Mouse (Mus musculus): Measurements from ENCODE around the gene Msln. TPM values are rescaled to one million over a fixed set of nuclear protein-coding genes. Genes with fewer than 3 reads are reported as not detected.
A peak's percentile ranks its signal among the peaks of the same experiment; 100 is the strongest.
"Not testable (repeated sequence)": the region's sequence is repeated elsewhere in the genome, so short reads cannot be mapped to it uniquely, and the experiment has no call there.

The Msln gene
- polyA plus RNA-seq, 1 experiment from 2014 or later, result 12.9 TPM

DNA sequence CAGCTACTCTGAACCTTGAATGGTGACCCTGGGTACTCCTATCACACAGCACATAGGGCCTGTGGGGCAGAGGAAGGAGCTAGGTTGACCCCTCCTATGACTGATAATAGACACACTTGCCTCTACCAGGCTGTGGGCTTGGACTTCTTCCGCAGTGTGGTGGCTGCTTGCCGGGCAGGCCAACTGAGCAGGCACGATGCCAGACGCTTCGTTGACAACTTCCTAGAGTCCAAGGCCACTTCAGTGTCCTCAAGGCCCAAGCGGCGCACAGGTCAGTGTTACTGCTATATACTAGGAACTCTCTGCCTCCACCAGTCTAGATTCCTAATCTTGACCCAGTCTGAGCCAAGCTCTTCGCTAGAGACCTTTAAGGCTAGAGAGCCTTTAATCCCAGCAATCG lies 10.3 kb downstream of the Msln start:
- no peak overlapping the region for H3K4me3 ChIP-seq (ENCODE audit: low read depth, low read length)
- WGBS, result 88% methylated on average over 9 of the region's 9 CpGs
- H3K27ac ChIP-seq (ENCODE audit: low read depth), result no peak overlapping the region
- no peaks in the 10 kb centered on the region for H3K4me1 ChIP-seq (replicated peaks; ENCODE audit: control insufficient read depth, insufficient read depth, low read length)
- H3K36me3 ChIP-seq (ENCODE audit: control insufficient read depth, insufficient read depth, low read length), result no peaks in the 10 kb centered on the region
- H3K27me3 ChIP-seq (replicated peaks; ENCODE audit: control insufficient read depth, insufficient read depth, low read length), result no peaks in the 10 kb centered on the region
- H3K4me2 ChIP-seq (ENCODE audit: low read length), result no peak overlapping the region
- ATAC-seq (replicated peaks; ENCODE audit: low FRiP score, low TSS enrichment, low read depth), result no peak
- DNase-seq (ENCODE audit: low spot score), result no peak
- H3K9ac ChIP-seq (ENCODE audit: low read length), result no peak overlapping the region
- H3K9me3 ChIP-seq (ENCODE audit: control insufficient read depth, low read length), result no peaks in the 10 kb centered on the region

DNA sequence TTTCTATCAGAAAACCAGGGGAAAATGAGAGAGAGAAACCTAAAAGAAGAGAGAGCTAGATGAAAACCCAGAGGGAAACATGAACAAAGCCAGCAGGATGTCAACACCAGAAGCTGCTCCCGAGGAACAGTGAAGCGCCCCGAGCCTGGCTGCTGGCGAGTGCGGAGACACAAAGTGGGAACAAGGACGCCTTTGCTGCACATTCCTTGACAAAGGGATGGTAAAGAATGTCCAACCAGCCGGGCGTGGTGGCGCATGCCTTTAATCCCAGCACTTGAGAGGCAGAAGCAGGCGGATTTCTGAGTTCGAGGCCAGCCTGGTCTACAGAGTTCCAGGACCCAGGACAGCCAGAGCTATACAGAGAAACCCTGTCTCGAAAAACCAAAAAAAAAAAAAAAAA lies 12.7 kb downstream of the Msln start:
- 78% methylated on average over 12 of the region's 12 CpGs for WGBS
- not testable (repeated sequence) for H3K9ac ChIP-seq (ENCODE audit: low read length); ATAC-seq (replicated peaks; ENCODE audit: low FRiP score, low TSS enrichment, low read depth); H3K4me1 ChIP-seq (replicated peaks; ENCODE audit: control insufficient read depth, insufficient read depth, low read length); H3K9me3 ChIP-seq (ENCODE audit: control insufficient read depth, low read length); H3K27ac ChIP-seq (ENCODE audit: low read depth); H3K4me3 ChIP-seq (ENCODE audit: low read depth, low read length); DNase-seq (ENCODE audit: low spot score); H3K27me3 ChIP-seq (replicated peaks; ENCODE audit: control insufficient read depth, insufficient read depth, low read length); H3K4me2 ChIP-seq (ENCODE audit: low read length); H3K36me3 ChIP-seq (ENCODE audit: control insufficient read depth, insufficient read depth, low read length)

DNA sequence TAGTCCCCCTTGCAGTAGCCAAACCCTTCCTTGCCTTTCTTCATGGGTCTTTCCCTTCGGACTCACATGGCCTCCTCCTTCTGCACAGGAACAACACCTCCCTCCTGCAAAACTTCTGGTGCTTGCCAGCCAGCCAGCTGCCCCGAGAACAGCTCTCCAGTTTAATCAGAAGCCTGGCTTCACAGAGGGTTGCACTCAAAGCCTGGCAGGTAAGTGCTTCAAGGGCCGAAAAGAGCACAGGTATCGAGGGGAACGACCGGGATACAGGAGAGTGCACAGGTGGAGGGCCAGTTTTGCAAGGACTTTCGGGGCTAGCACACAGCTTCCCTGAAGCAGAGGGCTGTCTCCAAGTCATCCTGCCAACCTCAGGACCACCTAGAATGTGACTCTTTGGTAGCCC lies 15.3 kb downstream of the Msln start:
- Histone ChIP-seq H3K27me3 (replicated peaks; ENCODE audit: control insufficient read depth, insufficient read depth, low read length) (no peaks in the 10 kb centered on the region), H3K4me1 (replicated peaks; ENCODE audit: control insufficient read depth, insufficient read depth, low read length) (no peaks in the 10 kb centered on the region), H3K9me3 (ENCODE audit: control insufficient read depth, low read length) (no peaks in the 10 kb centered on the region), H3K4me3 (ENCODE audit: low read depth, low read length) (no peak overlapping the region), H3K4me2 (ENCODE audit: low read length) (no peak overlapping the region), H3K9ac (ENCODE audit: low read length) (no peak overlapping the region), H3K27ac (ENCODE audit: low read depth) (no peak overlapping the region), H3K36me3 (ENCODE audit: control insufficient read depth, insufficient read depth, low read length) (no peaks in the 10 kb centered on the region)
- no peak for ATAC-seq (replicated peaks; ENCODE audit: low FRiP score, low TSS enrichment, low read depth)
- DNase-seq (ENCODE audit: low spot score), result no peak
- WGBS, result 82% methylated on average over 7 of the region's 7 CpGs

DNA sequence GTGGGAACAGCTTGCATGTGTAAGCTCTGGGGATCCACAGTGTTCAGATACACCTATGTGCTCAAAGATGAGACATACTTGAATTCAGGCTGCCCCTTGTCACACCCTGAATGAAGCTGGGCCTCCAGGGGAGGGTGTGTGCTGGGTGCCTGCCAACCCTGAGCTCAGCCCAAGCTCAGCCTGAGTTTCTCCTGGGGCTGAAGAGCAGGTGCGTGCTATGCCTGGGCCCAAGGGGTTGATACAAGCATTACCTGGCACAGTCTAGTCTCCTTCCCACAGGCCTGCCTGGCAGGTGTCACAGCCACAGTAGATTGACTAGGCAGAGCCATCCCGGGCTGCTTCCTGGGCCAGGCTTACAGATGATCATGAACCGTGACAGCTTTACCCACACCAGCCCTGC lies 18.4 kb downstream of the Msln start, which contains the start of gene Mslnl:
Mslnl (plus strand) TSS at position 298 of the 400 bp plus-strand sequence.
- H3K9ac ChIP-seq (ENCODE audit: low read length), result no peak within 1 kb of the TSS

DNA sequence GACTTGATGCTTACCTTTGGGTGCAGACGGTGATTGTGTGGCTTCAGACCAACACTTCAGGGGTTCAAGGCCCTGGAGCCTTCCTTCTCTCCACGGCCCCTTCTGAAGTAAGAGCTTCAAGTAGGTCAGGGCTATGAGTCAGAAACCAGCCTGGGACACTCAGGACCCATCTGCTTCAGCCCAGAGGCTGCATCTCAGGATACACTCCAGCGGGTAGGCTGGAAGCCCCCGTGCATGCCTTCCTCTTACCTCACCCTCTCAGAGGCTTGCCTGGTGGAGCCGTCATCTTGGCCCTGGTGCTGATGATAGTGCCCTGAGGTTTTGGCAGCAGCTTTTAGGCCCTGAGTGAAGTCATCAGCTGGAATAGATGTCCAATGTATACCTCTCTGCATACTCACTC lies 18.9 kb downstream of the Msln start:
- peaks cover 8% of the 10 kb centered on the region; the same call in 1 of the 2 replicates for H3K36me3 ChIP-seq (ENCODE audit: control insufficient read depth, insufficient read depth, low read length)
- H3K9ac ChIP-seq (ENCODE audit: low read length), result no peak overlapping the region
- no peak overlapping the region for H3K4me2 ChIP-seq (ENCODE audit: low read length)
- ATAC-seq (replicated peaks; ENCODE audit: low FRiP score, low TSS enrichment, low read depth), result no peak
- H3K27me3 ChIP-seq (replicated peaks; ENCODE audit: control insufficient read depth, insufficient read depth, low read length), result no peaks in the 10 kb centered on the region
- DNase-seq (ENCODE audit: low spot score), result no peak
- no peaks in the 10 kb centered on the region for H3K4me1 ChIP-seq (replicated peaks; ENCODE audit: control insufficient read depth, insufficient read depth, low read length)
- no peak overlapping the region for H3K4me3 ChIP-seq (ENCODE audit: low read depth, low read length)
- H3K27ac ChIP-seq (ENCODE audit: low read depth), result no peak overlapping the region
- WGBS, result 82% methylated on average over 5 of the region's 5 CpGs
- no peaks in the 10 kb centered on the region for H3K9me3 ChIP-seq (ENCODE audit: control insufficient read depth, low read length)

More for the DNA sequence above, 18.4 kb downstream of the Msln start, which contains the start of gene Mslnl:
- peaks cover 3% of the 10 kb centered on the region; the same call in 1 of the 2 replicates for H3K36me3 ChIP-seq (ENCODE audit: control insufficient read depth, insufficient read depth, low read length)
- H3K4me1 ChIP-seq (replicated peaks; ENCODE audit: control insufficient read depth, insufficient read depth, low read length), result no peaks in the 10 kb centered on the region
- H3K4me2 ChIP-seq (ENCODE audit: low read length), result no peak within 1 kb of the TSS
- H3K27me3 ChIP-seq (replicated peaks; ENCODE audit: control insufficient read depth, insufficient read depth, low read length), result no peaks in the 10 kb centered on the region
- H3K4me3 ChIP-seq (ENCODE audit: low read depth, low read length), result no peak within 1 kb of the TSS
- H3K27ac ChIP-seq (ENCODE audit: low read depth), result no peak within 1 kb of the TSS
- DNase-seq (ENCODE audit: low spot score) (no peak), ATAC-seq (replicated peaks; ENCODE audit: low FRiP score, low TSS enrichment, low read depth) (no peak)
- 83% methylated on average over 3 of the region's 3 CpGs for WGBS
- H3K9me3 ChIP-seq (ENCODE audit: control insufficient read depth, low read length), result no peaks in the 10 kb centered on the region

DNA sequence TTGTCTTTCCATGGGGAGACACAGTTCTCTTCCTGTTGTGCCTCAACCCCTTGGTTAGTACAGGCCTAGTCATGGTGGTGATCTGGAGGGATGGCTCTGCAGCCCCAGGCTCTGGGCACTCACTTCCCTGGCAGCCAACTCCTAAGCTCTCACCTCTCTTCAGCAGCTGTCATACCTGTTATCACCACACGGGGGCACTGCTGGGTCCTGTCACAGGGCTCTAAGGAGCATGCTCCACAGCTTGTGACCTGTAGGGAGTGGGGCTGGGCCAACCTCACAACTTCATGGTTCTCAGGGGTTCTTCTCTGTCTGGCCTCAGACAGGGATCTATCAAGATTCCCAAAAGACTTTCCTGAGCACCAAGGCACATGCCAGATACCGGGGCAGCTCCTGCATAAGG lies 22.1 kb downstream of the Msln start:
- peak; percentile 95 for DNase-seq (ENCODE audit: low spot score)
- no peak overlapping the region for H3K4me3 ChIP-seq (ENCODE audit: low read depth, low read length)
- no peak for ATAC-seq (replicated peaks; ENCODE audit: low FRiP score, low TSS enrichment, low read depth)
- no peaks in the 10 kb centered on the region for H3K9me3 ChIP-seq (ENCODE audit: control insufficient read depth, low read length)
- no peaks in the 10 kb centered on the region for H3K27me3 ChIP-seq (replicated peaks; ENCODE audit: control insufficient read depth, insufficient read depth, low read length)
- no peak overlapping the region for H3K27ac ChIP-seq (ENCODE audit: low read depth)
- H3K9ac ChIP-seq (ENCODE audit: low read length), result no peak overlapping the region
- H3K36me3 ChIP-seq (ENCODE audit: control insufficient read depth, insufficient read depth, low read length), result peaks cover 11% of the 10 kb centered on the region; the same call in 1 of the 2 replicates
- 16% methylated on average over 2 of the region's 2 CpGs for WGBS
- peaks cover 8% of the 10 kb centered on the region for H3K4me1 ChIP-seq (replicated peaks; ENCODE audit: control insufficient read depth, insufficient read depth, low read length)
- no peak overlapping the region for H3K4me2 ChIP-seq (ENCODE audit: low read length)

DNA sequence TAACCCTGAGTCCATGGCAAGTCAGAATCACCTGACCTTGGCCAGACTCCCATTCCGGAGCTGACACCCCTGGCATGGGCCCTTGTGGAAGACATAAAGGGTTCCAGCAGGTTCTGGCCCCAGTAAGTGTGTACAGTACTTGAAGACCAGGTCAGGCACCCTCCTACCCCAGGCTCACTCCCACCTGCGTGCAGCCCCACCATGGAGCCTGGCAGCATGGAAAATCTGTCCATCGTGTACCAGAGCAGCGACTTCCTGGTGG lies 26.2 kb downstream of the Msln start:
- Histone ChIP-seq H3K4me2 (ENCODE audit: low read length) (peak overlapping the region; percentile 97), H3K9ac (ENCODE audit: low read length) (peak overlapping the region; percentile 84), H3K4me3 (ENCODE audit: low read depth, low read length) (peak overlapping the region; percentile 68), H3K27ac (ENCODE audit: low read depth) (no peak overlapping the region), H3K27me3 (replicated peaks; ENCODE audit: control insufficient read depth, insufficient read depth, low read length) (no peaks in the 10 kb centered on the region), H3K36me3 (ENCODE audit: control insufficient read depth, insufficient read depth, low read length) (peaks cover 31% of the 10 kb centered on the region), H3K9me3 (ENCODE audit: control insufficient read depth, low read length) (no peaks in the 10 kb centered on the region), H3K4me1 (replicated peaks; ENCODE audit: control insufficient read depth, insufficient read depth, low read length) (peaks cover 14% of the 10 kb centered on the region)
- DNase-seq (ENCODE audit: low spot score), result no peak
- WGBS, result 15% methylated on average over 4 of the region's 4 CpGs
- peak; percentile 6; the same call in 1 of the 2 replicates for ATAC-seq (replicated peaks; ENCODE audit: low FRiP score, low TSS enrichment, low read depth)

DNA sequence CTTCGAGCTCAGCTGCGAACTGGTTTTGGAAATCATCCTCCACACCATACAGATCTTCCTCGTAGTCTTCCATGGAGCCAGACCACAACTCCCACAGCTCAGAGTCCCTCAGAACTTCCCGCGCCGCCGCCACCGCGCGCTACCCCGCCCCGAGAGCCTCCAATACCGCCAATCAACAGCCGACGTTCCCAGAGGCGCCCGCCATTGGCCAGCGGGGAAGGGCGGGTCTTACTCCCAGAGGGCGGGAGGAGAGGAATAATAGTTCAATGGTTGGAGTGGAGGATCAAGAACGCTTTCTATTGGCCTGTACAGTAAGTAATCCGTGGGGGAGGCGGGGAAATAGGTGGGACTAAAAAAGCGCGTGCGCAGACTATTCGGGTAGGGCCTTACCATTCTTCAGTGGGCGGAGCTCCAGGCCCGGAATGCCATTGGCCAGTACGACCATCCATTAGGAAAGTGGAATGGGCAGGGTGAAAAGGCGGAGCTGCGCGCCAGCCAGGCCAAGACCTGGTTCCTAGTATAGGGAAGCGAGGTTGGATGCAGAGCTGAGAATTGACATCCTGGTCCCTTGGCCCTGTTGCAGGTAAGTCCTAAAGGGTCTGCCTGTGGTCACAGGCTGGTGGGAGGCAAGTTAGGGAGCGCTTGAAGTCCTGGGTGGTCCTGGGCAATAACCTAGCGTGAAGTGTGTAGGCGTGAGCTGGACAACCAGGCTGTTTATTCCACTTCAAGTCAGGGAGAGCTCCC lies 26.7 kb downstream of the Msln start, which contains the start of the genes Chtf18 and Rpusd1:
Chtf18 (minus strand) TSS at position 155 of the 744 bp plus-strand sequence.
Rpusd1 (plus strand) TSS at position 406 of the 744 bp plus-strand sequence.
- no peak within 1 kb of the TSS for H3K27ac ChIP-seq (ENCODE audit: low read depth)
- ATAC-seq (replicated peaks; ENCODE audit: low FRiP score, low TSS enrichment, low read depth), result peak; percentile 97

DNA sequence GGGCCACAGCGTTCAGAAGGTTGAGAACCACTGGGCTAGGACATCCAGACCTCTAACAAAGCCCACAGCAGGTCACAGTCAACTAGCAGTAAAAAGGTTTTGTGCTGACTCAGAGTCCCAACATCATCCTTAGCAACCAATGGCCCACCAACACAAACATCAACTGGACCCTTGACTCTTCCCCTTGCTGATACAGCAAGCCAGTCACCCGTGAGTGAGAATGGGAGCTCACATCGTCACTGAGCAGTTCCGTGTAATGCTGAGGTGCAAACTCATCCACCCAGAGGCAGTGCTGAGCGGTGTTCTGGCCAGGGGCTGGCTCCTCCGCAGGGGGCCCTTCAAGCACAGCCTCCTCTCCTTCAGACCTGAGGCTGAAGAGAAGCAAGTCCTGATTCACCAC lies 28.9 kb downstream of the Msln start:
- WGBS, result 84% methylated on average over 6 of the region's 6 CpGs
- no peaks in the 10 kb centered on the region for H3K9me3 ChIP-seq (ENCODE audit: control insufficient read depth, low read length)
- no peak overlapping the region for H3K27ac ChIP-seq (ENCODE audit: low read depth)
- peaks cover 14% of the 10 kb centered on the region for H3K4me1 ChIP-seq (replicated peaks; ENCODE audit: control insufficient read depth, insufficient read depth, low read length)
- H3K27me3 ChIP-seq (replicated peaks; ENCODE audit: control insufficient read depth, insufficient read depth, low read length), result no peaks in the 10 kb centered on the region
- no peak for ATAC-seq (replicated peaks; ENCODE audit: low FRiP score, low TSS enrichment, low read depth)
- DNase-seq (ENCODE audit: low spot score), result no peak
- H3K36me3 ChIP-seq (ENCODE audit: control insufficient read depth, insufficient read depth, low read length), result peaks cover 44% of the 10 kb centered on the region
- no peak overlapping the region for H3K9ac ChIP-seq (ENCODE audit: low read length)
- no peak overlapping the region for H3K4me3 ChIP-seq (ENCODE audit: low read depth, low read length)
- H3K4me2 ChIP-seq (ENCODE audit: low read length), result no peak overlapping the region

More for the DNA sequence above, 26.7 kb downstream of the Msln start, which contains the start of the genes Chtf18 and Rpusd1:
- Histone ChIP-seq H3K4me2 (ENCODE audit: low read length) (peak within 1 kb of the TSS; percentile 97), H3K4me1 (replicated peaks; ENCODE audit: control insufficient read depth, insufficient read depth, low read length) (peaks cover 14% of the 10 kb centered on the region), H3K9me3 (ENCODE audit: control insufficient read depth, low read length) (no peaks in the 10 kb centered on the region), H3K36me3 (ENCODE audit: control insufficient read depth, insufficient read depth, low read length) (peaks cover 36% of the 10 kb centered on the region), H3K4me3 (ENCODE audit: low read depth, low read length) (peak within 1 kb of the TSS; percentile 68), H3K27me3 (replicated peaks; ENCODE audit: control insufficient read depth, insufficient read depth, low read length) (no peaks in the 10 kb centered on the region), H3K9ac (ENCODE audit: low read length) (peak within 1 kb of the TSS; percentile 84)
- WGBS, result under 1% methylated on average over 37 of the region's 37 CpGs
- peak; percentile 96 for DNase-seq (ENCODE audit: low spot score)
